Mouse (Mus musculus): Measurements from ENCODE around the gene Ank. TPM values are rescaled to one million over a fixed set of nuclear protein-coding genes. Genes with fewer than 3 reads are reported as not detected.

The Ank gene
- polyA plus RNA-seq (2014; fragmentation: Nextera tagmentation; extraction: Ambion mirVana), result 18.0 and 19.5 TPM in 2 replicates

DNA sequence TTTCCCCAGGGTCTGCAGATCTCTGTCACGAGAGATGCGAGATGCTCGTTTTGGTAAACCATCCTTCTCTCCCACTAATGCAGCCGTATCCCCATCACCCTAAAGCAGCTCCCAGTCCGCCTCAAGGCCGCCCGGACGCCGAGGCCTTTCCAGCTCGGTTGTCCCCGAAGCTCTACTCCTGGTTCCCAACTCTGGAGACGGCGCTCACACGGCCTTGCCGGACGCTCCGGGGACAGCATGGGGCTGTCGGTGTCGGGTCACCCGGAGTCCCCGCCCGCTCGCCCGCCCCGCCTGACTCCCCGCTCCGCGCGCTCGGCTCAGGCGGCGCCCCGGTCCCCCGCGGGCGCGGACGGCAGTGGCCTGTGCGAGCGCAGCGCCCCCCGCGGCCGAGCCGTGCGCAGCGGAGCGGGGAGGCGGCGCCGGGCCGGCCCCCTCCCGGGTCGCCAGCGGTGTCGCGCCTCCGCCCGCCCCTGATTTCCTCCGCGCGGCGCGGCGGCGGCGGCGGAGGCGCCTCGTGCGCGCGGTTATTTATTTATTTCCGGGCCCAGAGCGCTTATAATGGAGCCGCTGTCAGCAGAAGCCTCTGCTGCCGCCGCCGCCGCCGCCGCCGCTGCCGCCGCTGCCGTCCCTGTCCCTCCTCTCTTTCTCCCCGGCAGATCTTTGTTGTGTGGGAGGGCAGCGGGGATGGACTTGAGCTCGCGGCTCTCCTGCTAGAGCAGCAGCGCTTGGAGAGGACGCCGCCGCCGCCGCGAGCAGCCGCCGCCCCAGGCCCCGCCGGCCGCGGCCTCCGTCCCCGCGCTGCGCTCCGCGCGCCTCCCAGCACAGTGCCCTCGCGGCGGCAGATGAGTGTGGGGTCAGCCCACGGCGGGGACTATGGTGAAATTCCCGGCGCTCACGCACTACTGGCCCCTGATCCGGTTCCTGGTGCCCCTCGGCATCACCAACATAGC is at the start of gene Ank:
Gene Ank (plus strand): TSS at position 547 of the 950 bp plus-strand sequence.
- under 1% methylated on average over 87 of the region's 120 CpGs for WGBS
- Histone ChIP-seq H3K9me3 (ENCODE audit: control insufficient read depth, low read length) (no peaks in the 10 kb centered on the region), H3K9ac (replicated peaks; ENCODE audit: low read depth, low read length) (peak within 1 kb of the TSS; percentile 94), H3K4me1 (ENCODE audit: control insufficient read depth, insufficient read depth, low read length) (peaks cover 13% of the 10 kb centered on the region; the same call in 1 of the 2 replicates), H3K4me3 (ENCODE audit: low read depth, low read length) (peak within 1 kb of the TSS; percentile 82), H3K4me2 (ENCODE audit: low read depth, low read length) (peak within 1 kb of the TSS; percentile 68), H3K36me3 (ENCODE audit: control insufficient read depth, insufficient read depth, low read length) (no peaks in the 10 kb centered on the region), H3K27ac (ENCODE audit: low read depth, low read length) (peak within 1 kb of the TSS; percentile 96), H3K27me3 (ENCODE audit: control insufficient read depth, insufficient read depth, low read length) (no peaks in the 10 kb centered on the region)
- ATAC-seq (ENCODE audit: low read depth), result peak; percentile 93

DNA sequence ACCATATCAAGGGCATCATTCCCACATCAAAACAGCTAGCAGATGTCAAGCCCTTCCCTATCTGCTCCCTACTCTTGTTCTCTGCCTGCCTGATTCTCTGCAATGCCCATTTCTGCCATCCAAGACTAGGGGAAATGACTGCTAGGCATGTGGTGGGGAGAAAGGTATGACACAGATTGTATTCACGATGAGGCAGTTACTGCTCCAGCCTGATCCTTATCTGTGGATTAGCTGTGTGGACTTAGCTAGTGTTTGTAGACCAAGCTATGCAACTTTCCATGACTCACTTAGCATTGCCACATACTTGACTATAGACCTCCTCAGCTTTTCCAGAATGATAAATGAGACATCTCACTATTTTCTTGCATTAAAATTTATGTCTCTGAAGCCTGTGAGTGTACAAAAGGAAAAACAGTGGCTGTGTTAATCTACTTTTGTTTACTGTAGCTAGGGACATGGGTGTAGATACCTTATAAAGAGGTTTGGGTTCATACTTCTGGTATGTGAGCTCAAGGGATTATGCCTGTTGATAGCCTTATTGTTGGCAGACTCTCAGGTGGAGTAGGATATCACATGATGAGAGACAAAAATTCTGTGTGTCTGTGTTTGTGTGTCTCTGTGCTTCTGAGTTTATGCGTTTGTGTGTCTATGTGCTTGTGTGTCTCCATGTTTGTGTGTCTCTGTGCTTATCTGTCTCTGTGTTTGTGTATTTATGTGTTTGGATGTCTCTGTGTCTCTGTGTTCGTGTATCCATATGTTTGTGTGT is 47.7 kb upstream of the Ank start:
- Histone ChIP-seq H3K27ac (ENCODE audit: low read depth, low read length) (no peak overlapping the region), H3K4me2 (ENCODE audit: low read depth, low read length) (no peak overlapping the region), H3K27me3 (ENCODE audit: control insufficient read depth, insufficient read depth, low read length) (no peaks in the 10 kb centered on the region), H3K9ac (replicated peaks; ENCODE audit: low read depth, low read length) (no peak overlapping the region), H3K4me3 (ENCODE audit: low read depth, low read length) (no peak overlapping the region), H3K36me3 (ENCODE audit: control insufficient read depth, insufficient read depth, low read length) (no peaks in the 10 kb centered on the region), H3K9me3 (ENCODE audit: control insufficient read depth, low read length) (no peaks in the 10 kb centered on the region), H3K4me1 (ENCODE audit: control insufficient read depth, insufficient read depth, low read length) (no peaks in the 10 kb centered on the region)
- 90% methylated on average over 3 of the region's 3 CpGs for WGBS
- ATAC-seq (ENCODE audit: low read depth), result no peak

DNA sequence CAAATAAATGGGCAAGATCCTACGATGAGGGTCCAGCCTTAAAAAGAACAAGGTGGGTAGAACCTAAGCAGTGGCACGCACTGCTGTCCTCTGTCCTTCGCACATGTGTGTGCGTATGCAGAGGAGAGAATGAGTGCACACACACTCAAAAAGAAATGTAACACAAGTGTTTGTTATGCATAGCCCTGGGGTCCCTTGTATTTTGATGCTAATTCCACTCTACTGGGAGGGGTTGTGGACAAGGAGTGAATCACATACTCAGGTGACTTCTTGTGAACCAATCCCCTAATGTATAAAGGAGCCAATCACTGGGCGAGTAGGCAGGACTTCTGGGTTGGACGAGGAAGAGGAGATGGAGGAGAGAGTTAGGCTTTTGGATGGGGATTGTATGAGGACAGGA is 44.9 kb upstream of the Ank start:
- 86% methylated on average over 6 of the region's 6 CpGs for WGBS

DNA sequence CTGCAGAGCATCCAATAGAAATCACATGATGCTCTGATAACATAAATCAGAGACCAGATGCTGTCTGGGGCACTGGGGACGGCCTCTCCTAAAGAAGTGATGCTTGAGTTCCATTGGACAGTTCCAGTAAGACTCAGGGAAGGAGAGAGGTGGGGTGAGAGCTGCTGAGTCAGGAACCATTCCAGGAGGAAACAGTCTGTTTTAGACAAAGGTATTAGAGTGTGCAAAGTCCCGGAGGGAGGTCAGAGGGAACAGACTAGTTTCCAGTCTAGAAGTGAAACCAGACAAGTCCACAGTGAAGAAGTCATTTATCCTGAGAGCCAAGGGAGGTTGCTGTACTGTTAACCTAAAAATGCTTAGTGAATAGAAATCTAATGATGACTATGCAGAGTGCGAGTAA is 38.9 kb upstream of the Ank start:
- Histone ChIP-seq H3K27ac (ENCODE audit: low read depth, low read length) (no peak overlapping the region), H3K4me2 (ENCODE audit: low read depth, low read length) (no peak overlapping the region), H3K4me3 (ENCODE audit: low read depth, low read length) (no peak overlapping the region), H3K9me3 (ENCODE audit: control insufficient read depth, low read length) (no peaks in the 10 kb centered on the region), H3K27me3 (ENCODE audit: control insufficient read depth, insufficient read depth, low read length) (no peaks in the 10 kb centered on the region), H3K9ac (replicated peaks; ENCODE audit: low read depth, low read length) (no peak overlapping the region), H3K4me1 (ENCODE audit: control insufficient read depth, insufficient read depth, low read length) (no peaks in the 10 kb centered on the region), H3K36me3 (ENCODE audit: control insufficient read depth, insufficient read depth, low read length) (no peaks in the 10 kb centered on the region)
- WGBS, result 77% methylated on average over 3 of the region's 3 CpGs
- ATAC-seq (ENCODE audit: low read depth), result no peak

More for the DNA sequence above, 44.9 kb upstream of the Ank start:
- H3K4me2 ChIP-seq (ENCODE audit: low read depth, low read length), result no peak overlapping the region
- no peaks in the 10 kb centered on the region for H3K9me3 ChIP-seq (ENCODE audit: control insufficient read depth, low read length)
- H3K9ac ChIP-seq (replicated peaks; ENCODE audit: low read depth, low read length), result no peak overlapping the region
- no peaks in the 10 kb centered on the region for H3K27me3 ChIP-seq (ENCODE audit: control insufficient read depth, insufficient read depth, low read length)
- no peaks in the 10 kb centered on the region for H3K4me1 ChIP-seq (ENCODE audit: control insufficient read depth, insufficient read depth, low read length)
- H3K27ac ChIP-seq (ENCODE audit: low read depth, low read length), result no peak overlapping the region
- no peak overlapping the region for H3K4me3 ChIP-seq (ENCODE audit: low read depth, low read length)
- no peak for ATAC-seq (ENCODE audit: low read depth)
- H3K36me3 ChIP-seq (ENCODE audit: control insufficient read depth, insufficient read depth, low read length), result no peaks in the 10 kb centered on the region

DNA sequence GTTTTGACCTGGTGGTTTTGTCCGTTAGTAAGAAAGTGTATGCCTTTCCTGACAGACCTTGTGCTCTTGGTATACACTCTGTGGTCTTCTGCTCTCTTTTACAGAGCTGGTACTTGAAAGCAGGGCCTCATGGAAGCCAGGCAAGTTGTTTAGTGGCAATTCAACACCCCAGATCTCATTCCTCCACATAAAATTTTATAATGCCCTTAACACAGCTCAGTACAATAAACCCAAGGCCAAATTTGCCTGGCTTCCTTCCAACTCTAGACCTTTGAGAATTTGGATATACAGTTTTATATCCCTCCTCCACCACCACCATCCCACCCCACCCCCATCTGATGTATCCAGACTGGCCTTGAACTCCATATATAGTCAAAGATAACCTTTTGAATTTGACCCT is 36.2 kb upstream of the Ank start:
- Histone ChIP-seq H3K4me3 (ENCODE audit: low read depth, low read length) (no peak overlapping the region), H3K4me1 (ENCODE audit: control insufficient read depth, insufficient read depth, low read length) (no peaks in the 10 kb centered on the region)

DNA sequence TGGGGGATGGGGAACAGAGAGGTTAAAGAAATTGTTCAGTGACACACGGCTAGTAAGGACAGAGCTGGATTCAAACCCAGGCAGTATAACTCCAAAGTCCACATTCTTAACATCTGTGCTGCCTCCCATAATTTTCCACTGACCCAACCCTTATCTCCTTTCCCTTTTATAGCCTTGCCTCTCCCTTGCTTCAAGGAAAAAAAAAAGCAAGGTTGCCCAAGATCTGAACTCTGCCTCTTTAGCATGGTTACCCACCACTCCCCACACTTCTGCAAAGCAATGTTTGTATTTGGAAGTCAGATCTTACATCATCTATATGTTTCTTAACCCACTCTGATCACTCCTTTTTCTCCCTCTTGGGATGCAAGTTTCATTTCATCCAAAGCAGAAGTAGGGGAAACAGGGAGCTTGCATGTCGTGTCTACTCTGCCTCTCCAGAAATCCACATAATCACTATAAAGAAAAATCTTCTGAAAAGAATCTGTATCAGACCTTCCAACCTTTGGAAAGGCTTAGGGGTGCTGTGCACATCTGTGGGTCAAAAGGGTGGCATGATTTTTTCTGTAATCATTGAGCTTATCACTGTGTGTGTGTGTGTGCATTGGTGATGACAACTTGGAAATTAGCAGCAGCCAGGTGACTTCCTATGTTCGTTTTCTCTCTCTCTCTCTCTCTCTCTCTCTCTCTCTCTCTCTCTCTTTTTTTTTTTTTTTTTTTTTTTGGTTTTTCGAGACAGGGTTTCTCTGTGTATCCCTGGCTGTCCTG is 33.4 kb upstream of the Ank start:
- ATAC-seq (ENCODE audit: low read depth), result no peak
- H3K9ac ChIP-seq (replicated peaks; ENCODE audit: low read depth, low read length), result no peak overlapping the region
- H3K36me3 ChIP-seq (ENCODE audit: control insufficient read depth, insufficient read depth, low read length), result no peaks in the 10 kb centered on the region
- WGBS, result 81% methylated on average over 4 of the region's 4 CpGs
- no peaks in the 10 kb centered on the region for H3K4me1 ChIP-seq (ENCODE audit: control insufficient read depth, insufficient read depth, low read length)
- H3K4me3 ChIP-seq (ENCODE audit: low read depth, low read length), result no peak overlapping the region
- no peaks in the 10 kb centered on the region for H3K27me3 ChIP-seq (ENCODE audit: control insufficient read depth, insufficient read depth, low read length)
- no peaks in the 10 kb centered on the region for H3K9me3 ChIP-seq (ENCODE audit: control insufficient read depth, low read length)
- H3K4me2 ChIP-seq (ENCODE audit: low read depth, low read length), result no peak overlapping the region
- H3K27ac ChIP-seq (ENCODE audit: low read depth, low read length), result no peak overlapping the region

More for the DNA sequence above, 36.2 kb upstream of the Ank start:
- H3K4me2 ChIP-seq (ENCODE audit: low read depth, low read length), result no peak overlapping the region
- no peaks in the 10 kb centered on the region for H3K36me3 ChIP-seq (ENCODE audit: control insufficient read depth, insufficient read depth, low read length)
- no peak for ATAC-seq (ENCODE audit: low read depth)
- 92% methylated on average over 1 of the region's 1 CpGs for WGBS
- H3K27me3 ChIP-seq (ENCODE audit: control insufficient read depth, insufficient read depth, low read length), result no peaks in the 10 kb centered on the region
- H3K9me3 ChIP-seq (ENCODE audit: control insufficient read depth, low read length), result no peaks in the 10 kb centered on the region
- H3K27ac ChIP-seq (ENCODE audit: low read depth, low read length), result no peak overlapping the region
- H3K9ac ChIP-seq (replicated peaks; ENCODE audit: low read depth, low read length), result no peak overlapping the region

DNA sequence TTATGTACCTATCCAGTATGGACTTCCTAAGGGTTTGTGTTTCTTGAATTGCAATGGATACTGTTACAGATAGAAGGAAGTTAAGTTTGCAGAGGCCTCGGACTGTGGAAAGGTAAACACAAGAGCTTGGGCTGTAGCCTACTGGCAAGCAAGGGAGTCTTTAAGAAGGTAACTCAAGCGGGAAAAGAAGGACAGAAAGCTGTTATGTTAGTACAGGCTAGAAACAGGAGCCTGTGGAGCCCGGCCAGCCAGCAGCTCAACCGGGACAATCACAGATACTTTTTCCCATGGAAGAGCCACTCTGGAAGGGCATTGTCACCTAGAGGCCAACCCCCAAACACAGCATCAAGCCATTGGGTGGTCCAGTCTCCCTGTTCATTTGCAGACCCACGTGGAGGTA is 31.1 kb upstream of the Ank start:
- Histone ChIP-seq H3K4me2 (ENCODE audit: low read depth, low read length) (no peak overlapping the region), H3K9me3 (ENCODE audit: control insufficient read depth, low read length) (no peaks in the 10 kb centered on the region), H3K27ac (ENCODE audit: low read depth, low read length) (no peak overlapping the region), H3K9ac (replicated peaks; ENCODE audit: low read depth, low read length) (no peak overlapping the region), H3K4me1 (ENCODE audit: control insufficient read depth, insufficient read depth, low read length) (no peaks in the 10 kb centered on the region), H3K27me3 (ENCODE audit: control insufficient read depth, insufficient read depth, low read length) (no peaks in the 10 kb centered on the region), H3K36me3 (ENCODE audit: control insufficient read depth, insufficient read depth, low read length) (no peaks in the 10 kb centered on the region), H3K4me3 (ENCODE audit: low read depth, low read length) (no peak overlapping the region)
- WGBS, result 86% methylated on average over 5 of the region's 5 CpGs
- no peak for ATAC-seq (ENCODE audit: low read depth)

DNA sequence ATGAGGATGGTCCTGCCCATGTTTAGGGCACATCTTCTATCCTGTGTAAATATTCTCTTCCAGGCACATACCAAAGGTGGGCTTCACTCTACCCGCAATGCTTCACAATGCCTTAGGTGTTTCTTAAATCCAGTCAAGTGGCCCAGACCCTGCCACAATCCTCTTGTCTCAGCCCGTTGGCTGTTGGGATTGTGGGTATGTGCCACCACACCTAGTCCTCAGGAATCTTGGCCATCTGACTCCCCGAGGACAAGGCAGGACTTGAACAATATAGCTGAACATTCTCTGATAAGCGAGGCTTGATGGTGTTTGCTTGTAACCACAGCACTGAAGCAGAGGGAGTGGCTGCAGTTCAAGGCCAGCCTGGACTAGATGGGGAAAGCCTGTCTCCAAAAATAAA is 30.3 kb upstream of the Ank start:
- Histone ChIP-seq H3K27ac (ENCODE audit: low read depth, low read length) (no peak overlapping the region), H3K9ac (replicated peaks; ENCODE audit: low read depth, low read length) (no peak overlapping the region), H3K4me1 (ENCODE audit: control insufficient read depth, insufficient read depth, low read length) (no peaks in the 10 kb centered on the region), H3K27me3 (ENCODE audit: control insufficient read depth, insufficient read depth, low read length) (no peaks in the 10 kb centered on the region), H3K9me3 (ENCODE audit: control insufficient read depth, low read length) (no peaks in the 10 kb centered on the region), H3K4me2 (ENCODE audit: low read depth, low read length) (no peak overlapping the region), H3K36me3 (ENCODE audit: control insufficient read depth, insufficient read depth, low read length) (no peaks in the 10 kb centered on the region), H3K4me3 (ENCODE audit: low read depth, low read length) (no peak overlapping the region)
- 91% methylated on average over 4 of the region's 4 CpGs for WGBS
- no peak for ATAC-seq (ENCODE audit: low read depth)
